Mouse (Mus musculus): ENCODE data around the gene Tnks2. TPM values are rescaled to one million over a fixed set of nuclear protein-coding genes. Genes with fewer than 3 reads are reported as not detected.
"Not testable (repeated sequence)": the region's sequence is repeated elsewhere in the genome, so short reads cannot be mapped to it uniquely, and the experiment has no call there.

Gene Tnks2
- total RNA-seq, 2 experiments from 2014 or later: 27.2 to 29.4 TPM

- no peak for ATAC-seq (replicated peaks; ENCODE audit: low FRiP score, poor library complexity, severe bottlenecking)
These were observed 13.6 kb upstream of the Tnks2 start for GRCm38 (mm10) chr19:36820469-36820868.

- not testable (repeated sequence) for ATAC-seq (replicated peaks; ENCODE audit: low FRiP score, poor library complexity, severe bottlenecking)
These were observed 12.7 kb upstream of the Tnks2 start for GRCm38 (mm10) chr19:36821301-36821700.

- ATAC-seq (replicated peaks; ENCODE audit: low FRiP score, poor library complexity, severe bottlenecking): no peak
These were observed 11.3 kb upstream of the Tnks2 start for GRCm38 (mm10) chr19:36822701-36823100.

- no peak for ATAC-seq (replicated peaks; ENCODE audit: low FRiP score, poor library complexity, severe bottlenecking)
These were observed 6.4 kb upstream of the Tnks2 start for GRCm38 (mm10) chr19:36827650-36828049.

GRCm38 (mm10) chr19:36828322-36828721, 5.7 kb upstream of the Tnks2 start:
- ATAC-seq (replicated peaks; ENCODE audit: low FRiP score, poor library complexity, severe bottlenecking): no peak

GRCm38 (mm10) chr19:36832951-36833787, 863 bp upstream of the Tnks2 start:
- ATAC-seq (replicated peaks; ENCODE audit: low FRiP score, poor library complexity, severe bottlenecking): no peak

- ATAC-seq (replicated peaks; ENCODE audit: low FRiP score, poor library complexity, severe bottlenecking): peak; percentile 87
These were observed 750 bp downstream of the Tnks2 start for GRCm38 (mm10) chr19:36834532-36835431.

GRCm38 (mm10) chr19:36836035-36836434, 2.0 kb downstream of the Tnks2 start:
- no peak for ATAC-seq (replicated peaks; ENCODE audit: low FRiP score, poor library complexity, severe bottlenecking)

GRCm38 (mm10) chr19:36840301-36840700, 6.3 kb downstream of the Tnks2 start:
- ATAC-seq (replicated peaks; ENCODE audit: low FRiP score, poor library complexity, severe bottlenecking): no peak

GRCm38 (mm10) chr19:36843866-36844265, 9.8 kb downstream of the Tnks2 start:
- no peak for ATAC-seq (replicated peaks; ENCODE audit: low FRiP score, poor library complexity, severe bottlenecking)

GRCm38 (mm10) chr19:36845924-36846323, 11.9 kb downstream of the Tnks2 start:
- no peak for ATAC-seq (replicated peaks; ENCODE audit: low FRiP score, poor library complexity, severe bottlenecking)

- ATAC-seq (replicated peaks; ENCODE audit: low FRiP score, poor library complexity, severe bottlenecking): no peak
These were observed 19.8 kb downstream of the Tnks2 start for GRCm38 (mm10) chr19:36853831-36854230.

GRCm38 (mm10) chr19:36857851-36858250, 23.8 kb downstream of the Tnks2 start:
- ATAC-seq (replicated peaks; ENCODE audit: low FRiP score, poor library complexity, severe bottlenecking): no peak

GRCm38 (mm10) chr19:36860393-36860792, 26.4 kb downstream of the Tnks2 start:
- ATAC-seq (replicated peaks; ENCODE audit: low FRiP score, poor library complexity, severe bottlenecking): no peak

GRCm38 (mm10) chr19:36865905-36866304, 31.9 kb downstream of the Tnks2 start:
- ATAC-seq (replicated peaks; ENCODE audit: low FRiP score, poor library complexity, severe bottlenecking): no peak

- ATAC-seq (replicated peaks; ENCODE audit: low FRiP score, poor library complexity, severe bottlenecking): no peak
These were observed 33.4 kb downstream of the Tnks2 start for GRCm38 (mm10) chr19:36867416-36867815.

GRCm38 (mm10) chr19:36868675-36869074, 34.6 kb downstream of the Tnks2 start:
- ATAC-seq (replicated peaks; ENCODE audit: low FRiP score, poor library complexity, severe bottlenecking): not testable (repeated sequence)

- no peak for ATAC-seq (replicated peaks; ENCODE audit: low FRiP score, poor library complexity, severe bottlenecking)
These were observed 40.6 kb downstream of the Tnks2 start for GRCm38 (mm10) chr19:36874651-36875050.

GRCm38 (mm10) chr19:36877329-36877728, 43.3 kb downstream of the Tnks2 start:
- ATAC-seq (replicated peaks; ENCODE audit: low FRiP score, poor library complexity, severe bottlenecking): no peak

- ATAC-seq (replicated peaks; ENCODE audit: low FRiP score, poor library complexity, severe bottlenecking): no peak
These were observed 44.9 kb downstream of the Tnks2 start for GRCm38 (mm10) chr19:36878743-36879495.

Measured in erythroid progenitor cell, adult 5-6 weeks (primary cell).